Mouse (Mus musculus) ES-Bruce4 (cell line): ENCODE measurements at regions not wholly inside any gene's neighbourhood (a gene's known extent, or its start where the extent isn't known, plus 50 kb on each side); places are given as distances from the start of the nearest gene placed in this dataset.

ENCODE experiments used
- CTCF ChIP-seq: IDR thresholded peaks from one replicate; pipeline ENCODE4 v1.8.1; 2011; ENCODE audit warnings: low read depth, low read length
- EP300 ChIP-seq: IDR thresholded peaks from 2 replicates; pipeline ENCODE4 v1.6.1; 2011; ENCODE audit warnings: low read depth, low read length; ENCODE audit not compliant: insufficient read depth
- POLR2A ChIP-seq: IDR thresholded peaks from one replicate; pipeline ENCODE4 v1.8.1; 2011; ENCODE audit warnings: low read length; ENCODE audit not compliant: insufficient read depth

- TF ChIP-seq POLR2A: no peak
- no peak for TF ChIP-seq CTCF
- no peak for TF ChIP-seq EP300
These were observed 119.5 kb upstream of the Cpsf6 start for GRCm38 (mm10) chr10:117499177-117499863.
